Mouse (Mus musculus): ENCODE data around the gene Cavin1. TPM values are rescaled to one million over a fixed set of nuclear protein-coding genes. Genes with fewer than 3 reads are reported as not detected.

Gene Cavin1
- total RNA-seq, 2 experiments from 2014 or later: 279 to 309 TPM

DNA sequence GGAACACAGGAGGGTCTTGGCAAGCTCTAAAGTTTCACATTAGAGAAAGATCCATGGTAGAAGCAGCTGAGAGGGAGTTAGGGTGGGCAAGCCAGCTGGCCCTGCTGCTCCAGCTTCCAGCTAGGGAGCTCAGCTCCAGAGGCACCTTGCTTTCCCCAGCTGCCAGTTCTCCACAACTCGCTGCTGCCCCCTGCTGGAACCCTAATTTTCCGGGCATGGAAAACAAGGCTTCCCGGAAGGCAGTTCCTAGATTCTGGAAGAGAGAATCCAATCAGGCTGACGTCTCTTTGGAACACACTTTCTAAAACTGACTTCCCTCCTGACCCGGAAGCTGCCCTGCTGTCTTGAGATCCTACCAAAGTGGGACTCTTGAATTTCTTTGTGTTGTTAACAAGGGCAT is 13.4 kb downstream of the Cavin1 start:
- DNase-seq: peak; percentile 97

DNA sequence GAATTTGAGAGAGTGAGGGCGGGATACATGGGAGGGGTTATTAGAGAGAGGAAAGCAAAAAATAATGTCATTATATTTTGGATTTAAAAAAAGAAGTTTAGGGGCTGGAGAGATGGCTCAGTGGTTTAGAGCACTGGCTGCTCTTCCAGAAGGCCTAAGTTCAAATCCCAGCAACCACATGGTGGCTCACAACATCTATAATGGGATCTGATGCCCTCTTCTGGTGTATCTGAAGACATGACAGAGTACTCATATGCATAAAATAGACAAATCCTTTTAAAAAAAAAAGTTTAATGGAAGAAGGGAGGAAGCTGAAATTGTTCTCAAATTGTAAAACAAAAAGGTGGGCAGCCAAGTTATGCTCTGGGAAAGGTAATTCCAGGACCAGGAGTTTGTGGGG is 21.1 kb downstream of the Cavin1 start:
- no peak for DNase-seq

DNA sequence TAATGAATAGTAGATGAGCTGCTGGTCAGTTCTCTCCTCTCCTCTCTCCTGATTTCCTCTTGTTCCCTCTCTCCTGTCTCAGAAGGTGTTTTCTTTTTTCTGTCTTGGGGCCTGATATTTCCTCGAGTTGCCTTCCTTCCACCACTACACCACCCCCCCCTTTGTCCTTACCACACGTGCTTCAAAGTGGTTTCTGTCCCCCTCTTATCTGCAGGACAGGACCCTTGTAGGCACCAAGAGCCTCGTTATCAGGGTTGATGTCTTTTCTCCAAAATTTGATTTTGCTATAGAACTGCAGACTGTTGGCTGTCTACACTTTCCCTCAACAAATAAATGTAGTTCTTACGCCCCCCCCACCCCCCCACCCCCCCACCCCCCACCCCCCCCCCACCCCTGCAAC is 22.4 kb downstream of the Cavin1 start:
- DNase-seq: no peak

DNA sequence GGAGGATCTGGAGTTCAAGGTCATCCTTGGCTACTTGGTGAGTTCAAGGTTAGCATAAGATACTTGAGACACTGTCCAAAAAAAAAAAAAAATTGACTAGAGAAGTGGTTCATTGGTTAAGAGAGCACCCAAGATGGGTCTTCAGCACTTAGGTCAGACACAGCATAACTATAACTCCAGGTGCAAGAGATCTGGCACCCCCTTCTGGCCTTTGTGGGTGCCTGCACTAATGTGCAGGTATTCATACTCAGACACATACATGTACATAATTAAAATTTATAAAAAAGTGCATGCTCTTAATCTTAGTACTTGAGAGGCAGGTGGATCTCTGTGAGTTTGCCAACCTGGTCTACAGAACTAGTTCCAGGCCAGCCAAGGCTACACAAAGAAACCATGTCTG is 23.1 kb downstream of the Cavin1 start:
- no peak for DNase-seq

DNA sequence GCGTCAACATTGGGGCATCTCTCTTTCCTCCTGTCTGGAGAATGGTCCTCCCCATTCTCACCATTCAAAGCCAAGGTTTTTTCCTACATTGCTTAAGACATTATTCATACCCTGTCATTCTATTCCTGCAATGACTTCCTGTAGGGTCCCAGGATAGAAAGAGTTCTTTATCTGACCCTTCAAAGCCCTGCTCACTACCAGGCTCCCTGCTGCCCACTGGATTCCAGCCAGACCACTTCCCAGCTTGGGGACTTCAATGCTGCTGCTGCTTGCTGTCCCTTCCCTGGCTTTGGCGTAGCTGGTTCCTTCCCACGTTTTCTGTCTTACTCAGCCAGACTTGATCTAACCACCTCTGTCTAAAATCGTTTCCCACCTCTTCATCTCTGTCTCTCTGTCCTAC is 23.8 kb downstream of the Cavin1 start:
- DNase-seq: no peak

DNA sequence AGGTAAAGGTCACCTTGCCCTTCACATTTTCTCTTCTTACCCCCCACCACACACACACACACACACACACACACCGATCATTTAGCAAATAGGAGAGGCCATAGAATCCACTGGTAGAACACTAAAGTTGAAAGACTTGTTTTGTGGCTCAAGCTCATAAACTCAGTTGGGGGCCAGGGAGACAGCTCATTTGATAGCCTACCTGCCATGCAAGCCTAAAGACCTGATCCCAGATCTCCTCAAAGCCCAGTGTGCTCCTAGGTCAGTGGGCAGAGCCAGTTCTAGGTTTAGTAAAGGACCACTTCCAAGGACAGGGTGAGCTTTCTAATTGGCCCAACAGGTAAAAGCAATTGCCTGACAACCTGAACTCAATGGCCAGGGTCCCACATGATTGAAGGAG is 28.3 kb downstream of the Cavin1 start:
- DNase-seq: no peak

DNA sequence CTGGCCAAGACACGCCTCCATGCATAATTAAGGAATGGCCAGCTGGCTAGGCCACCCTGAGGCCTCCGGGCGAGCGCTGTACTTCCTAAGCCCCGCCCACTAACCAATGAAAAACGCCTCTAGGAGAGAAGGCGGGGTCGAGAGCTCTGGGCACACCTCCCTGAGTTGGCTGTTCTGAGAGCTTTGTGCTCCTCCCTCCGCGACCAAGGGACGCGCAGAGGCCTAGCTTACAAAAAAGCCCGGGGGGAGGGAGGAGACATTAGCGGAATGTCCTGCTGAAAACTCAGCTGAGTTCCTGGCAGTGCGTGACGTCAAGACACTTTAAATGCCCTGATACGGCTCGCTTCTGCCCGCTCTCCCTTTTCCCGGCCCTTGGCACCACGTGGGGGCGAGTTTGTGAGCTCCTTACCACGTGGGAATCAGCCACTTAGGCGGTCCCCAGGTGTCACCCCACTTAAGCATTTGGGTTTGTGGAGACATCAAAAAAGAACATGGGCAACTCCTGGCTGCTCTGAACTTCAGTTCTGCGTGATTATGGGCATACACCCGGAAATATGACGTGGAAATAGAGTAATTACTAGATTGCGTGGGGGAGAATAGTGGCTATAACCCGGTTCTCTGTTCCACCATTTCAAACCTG is 31.1 kb downstream of the Cavin1 start, which contains the start of gene Stat3:
Gene Stat3 (minus strand): TSS at position 29 of the 640 bp plus-strand sequence.
- DNase-seq: peak; percentile 100

DNA sequence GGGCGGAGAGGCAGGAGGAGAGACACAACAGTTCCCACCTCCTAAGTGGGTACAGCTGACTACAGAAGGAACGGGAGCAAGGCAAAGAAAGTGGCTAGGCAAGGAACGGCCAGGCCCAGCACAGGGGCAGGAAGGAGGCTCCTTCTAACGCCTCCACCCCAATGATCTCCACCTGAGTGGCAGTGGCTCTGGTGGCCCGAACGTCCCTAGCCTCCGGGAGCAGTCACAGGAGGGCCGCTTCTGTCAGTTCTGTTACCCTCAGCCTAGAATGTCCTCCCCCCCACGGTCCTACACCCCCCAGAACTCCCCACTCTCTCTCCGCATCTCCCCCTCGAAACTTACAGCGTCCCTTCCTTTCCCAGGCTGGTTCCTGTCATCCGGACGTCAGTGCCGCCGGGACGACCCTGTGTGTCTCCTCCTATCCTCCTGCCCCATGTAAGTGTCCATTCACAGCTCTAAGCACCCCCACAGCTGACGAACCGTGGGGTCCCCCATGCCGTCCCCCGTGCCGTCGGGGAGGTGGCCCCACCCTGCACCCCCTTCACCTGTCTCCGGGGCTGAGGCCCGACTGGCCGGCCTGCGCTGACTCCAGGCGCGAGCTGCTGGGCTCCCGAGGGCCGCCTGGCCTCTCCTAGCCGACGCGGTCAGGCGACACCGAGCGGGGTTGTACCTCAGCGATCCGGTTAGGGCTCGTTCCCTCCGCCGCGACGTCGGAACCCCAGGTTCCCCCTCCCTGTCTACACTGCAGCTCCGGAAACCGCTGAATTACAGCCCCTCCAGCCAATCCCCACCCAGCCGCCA is 31.8 kb downstream of the Cavin1 start:
- peak; percentile 10 for DNase-seq

DNA sequence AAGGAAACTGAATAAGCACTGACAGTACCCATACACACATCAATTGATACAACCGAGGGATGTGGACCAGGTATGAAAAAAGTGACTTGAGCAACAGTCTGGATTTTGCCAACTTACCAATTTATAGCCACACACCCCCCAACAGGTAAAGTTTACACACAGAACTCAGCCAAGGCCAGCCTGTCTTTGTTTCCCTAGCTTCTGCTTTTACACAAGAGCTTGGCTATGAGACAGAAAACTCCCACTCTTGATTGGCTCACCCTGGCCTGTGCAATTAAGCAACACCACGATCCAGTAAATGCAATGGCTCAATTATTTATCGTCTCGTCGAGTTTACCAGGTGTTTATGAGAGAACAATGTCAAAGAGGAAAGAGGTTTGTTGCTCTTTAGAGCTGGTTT is 32.6 kb downstream of the Cavin1 start:
- DNase-seq: no peak

DNA sequence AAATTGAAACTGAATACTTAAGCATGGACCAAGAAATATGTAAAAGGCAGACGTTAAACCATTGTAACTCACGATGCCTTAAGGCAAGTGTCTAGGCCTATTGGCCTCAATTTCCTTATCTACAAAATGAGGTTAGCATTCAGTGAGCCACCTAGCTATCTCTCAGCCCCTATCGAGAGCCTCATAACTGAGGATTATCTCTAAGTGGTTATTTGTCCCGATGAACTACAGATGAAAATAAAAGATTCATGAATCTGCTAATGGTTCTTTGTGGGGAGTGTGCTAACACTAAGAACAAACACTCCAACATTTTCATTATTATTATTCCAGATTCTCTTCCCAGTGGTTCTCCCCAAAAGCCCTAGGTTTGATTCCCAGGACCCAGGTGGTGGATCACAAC is 33.4 kb downstream of the Cavin1 start:
- DNase-seq: no peak

DNA sequence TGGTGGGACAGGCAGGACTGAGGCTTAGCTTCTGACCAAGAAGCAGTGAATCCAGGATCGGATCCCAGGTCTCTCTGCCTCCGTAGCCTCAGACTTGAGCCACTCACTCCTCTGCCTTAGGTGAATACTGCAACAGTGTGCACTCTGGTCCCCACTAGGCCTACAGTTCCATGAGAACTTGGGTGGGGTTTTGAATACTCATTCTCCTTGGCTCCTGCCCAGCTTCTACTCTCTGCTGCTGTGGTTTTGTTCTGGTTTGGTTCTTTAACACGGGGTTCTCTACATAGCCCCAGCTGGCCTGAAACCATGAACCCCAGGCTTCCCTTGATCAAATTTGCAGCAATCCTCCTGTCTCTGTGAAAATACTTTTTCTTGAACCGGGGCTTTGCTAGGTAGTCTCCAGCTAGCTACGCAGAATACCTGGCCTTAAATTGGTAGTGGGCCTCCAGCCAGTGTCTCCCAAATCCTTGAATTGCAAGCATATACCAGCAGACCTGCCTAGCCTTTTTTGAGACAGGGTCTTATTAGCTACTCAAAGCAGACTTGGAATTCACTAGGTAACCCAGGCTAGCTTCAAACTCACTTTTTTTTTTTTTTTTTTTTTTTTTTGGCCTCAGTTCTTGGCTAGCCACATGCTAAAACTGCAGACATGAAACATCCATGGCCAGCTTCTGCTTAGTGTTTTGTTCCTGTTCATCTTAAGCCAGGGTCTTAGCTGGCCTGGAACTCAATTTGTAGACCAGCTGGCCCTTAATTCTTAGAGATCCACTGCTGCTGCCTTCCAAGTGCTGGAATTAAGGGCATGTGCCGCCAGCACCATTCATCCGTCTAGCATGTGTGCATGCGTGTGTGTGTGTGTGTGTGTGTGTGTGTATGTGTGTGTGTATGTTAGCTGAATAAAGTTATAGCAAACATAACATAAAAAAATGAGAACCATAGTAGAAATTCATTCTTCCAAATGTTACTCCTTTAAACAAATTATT is 35.0 kb downstream of the Cavin1 start:
- peak; percentile 21 for DNase-seq

DNA sequence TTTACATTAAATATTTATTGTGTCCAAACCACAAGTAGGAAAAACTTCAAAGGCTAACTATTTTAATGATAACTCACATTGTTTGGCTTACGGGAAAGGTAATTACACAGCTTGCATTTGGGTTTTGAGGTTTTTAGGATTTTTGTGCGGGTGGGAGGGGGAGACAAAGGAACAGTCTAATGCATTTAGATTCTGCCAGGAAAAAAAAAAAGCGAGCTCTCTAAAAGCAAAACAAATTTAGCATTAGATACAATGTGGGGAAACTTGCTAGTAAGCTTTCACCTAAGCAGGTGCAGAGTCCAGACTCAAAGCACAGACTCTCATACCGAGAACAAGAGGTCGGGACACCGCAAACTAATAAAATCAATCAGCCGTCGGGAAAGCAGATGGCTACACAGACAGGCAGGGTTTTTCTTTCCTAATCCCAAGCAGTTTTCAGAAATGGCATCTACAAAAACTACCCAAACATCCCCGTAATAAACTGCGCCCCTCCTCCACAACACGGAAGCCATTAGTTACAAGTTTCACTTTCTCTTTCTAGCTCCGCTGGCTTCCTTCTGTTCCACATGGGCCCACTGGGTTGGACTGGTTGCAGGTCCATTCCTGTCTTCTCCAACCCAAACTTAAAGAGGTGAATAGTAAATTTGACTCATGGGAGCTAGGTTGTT is 39.3 kb downstream of the Cavin1 start:
- peak; percentile 10 for DNase-seq

DNA sequence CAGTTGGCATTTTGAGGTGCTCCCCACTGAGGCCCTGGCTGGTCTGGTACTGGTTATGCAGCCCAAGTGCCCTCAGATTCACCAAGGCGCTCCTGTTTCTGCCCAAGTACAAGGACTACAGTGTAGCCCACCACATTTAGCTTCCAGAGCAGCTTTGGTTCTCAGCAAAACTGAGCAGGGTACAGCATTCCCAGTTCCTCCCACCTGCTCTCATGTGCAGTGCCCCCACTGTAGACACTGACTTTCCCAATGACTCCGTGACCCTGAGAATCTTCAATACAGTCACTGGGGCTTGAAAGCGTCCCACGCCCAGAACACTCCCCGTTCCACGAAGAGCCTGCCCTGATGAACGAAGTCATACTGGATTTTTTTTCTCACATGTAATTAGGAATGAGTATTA is 40.1 kb downstream of the Cavin1 start:
- DNase-seq: no peak

DNA sequence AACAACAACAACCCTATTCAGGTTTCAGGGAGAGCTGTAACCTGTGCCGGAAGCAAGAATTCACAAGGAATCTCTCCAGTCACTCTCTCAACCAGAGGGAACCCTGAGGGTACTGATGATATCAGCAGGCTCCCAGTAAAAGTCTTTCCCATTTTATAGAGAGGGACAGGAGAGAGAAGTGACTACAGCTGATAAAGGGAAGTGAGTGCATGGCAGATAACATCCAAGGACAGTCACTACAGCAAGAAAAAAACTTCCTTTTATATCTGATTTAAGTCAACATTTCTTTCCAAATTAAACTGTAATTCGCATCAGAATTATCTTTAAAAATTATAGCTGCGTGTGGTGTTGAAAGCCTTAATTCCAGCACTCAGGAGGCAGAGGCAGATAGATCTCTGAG is 43.3 kb downstream of the Cavin1 start:
- no peak for DNase-seq

DNA sequence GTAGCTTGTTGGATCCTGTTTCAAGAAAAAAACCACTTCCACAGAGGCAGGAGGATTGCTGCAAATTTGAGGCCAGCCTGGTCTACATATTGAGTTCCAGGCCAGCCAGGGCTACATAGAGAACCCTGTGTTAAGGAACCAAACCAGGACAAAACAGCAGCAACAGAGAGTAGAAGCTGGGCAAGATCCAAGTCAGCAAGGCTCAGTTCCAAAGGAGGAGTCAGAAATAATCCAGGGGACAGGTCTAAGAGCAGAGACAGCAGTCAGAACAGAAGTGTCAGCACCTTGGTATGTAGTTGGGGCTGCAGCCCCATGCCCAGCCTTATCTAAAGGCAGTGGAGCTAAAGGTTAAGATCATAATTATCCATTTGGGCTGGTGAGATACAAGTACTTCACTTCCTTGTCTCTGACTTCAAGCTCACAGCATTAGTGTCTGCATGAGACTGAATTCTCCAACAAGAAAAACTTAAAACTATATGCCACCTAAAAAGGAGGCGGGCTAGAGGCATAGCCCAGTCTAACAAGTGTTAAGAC is 46.2 kb downstream of the Cavin1 start:
- DNase-seq: no peak

DNA sequence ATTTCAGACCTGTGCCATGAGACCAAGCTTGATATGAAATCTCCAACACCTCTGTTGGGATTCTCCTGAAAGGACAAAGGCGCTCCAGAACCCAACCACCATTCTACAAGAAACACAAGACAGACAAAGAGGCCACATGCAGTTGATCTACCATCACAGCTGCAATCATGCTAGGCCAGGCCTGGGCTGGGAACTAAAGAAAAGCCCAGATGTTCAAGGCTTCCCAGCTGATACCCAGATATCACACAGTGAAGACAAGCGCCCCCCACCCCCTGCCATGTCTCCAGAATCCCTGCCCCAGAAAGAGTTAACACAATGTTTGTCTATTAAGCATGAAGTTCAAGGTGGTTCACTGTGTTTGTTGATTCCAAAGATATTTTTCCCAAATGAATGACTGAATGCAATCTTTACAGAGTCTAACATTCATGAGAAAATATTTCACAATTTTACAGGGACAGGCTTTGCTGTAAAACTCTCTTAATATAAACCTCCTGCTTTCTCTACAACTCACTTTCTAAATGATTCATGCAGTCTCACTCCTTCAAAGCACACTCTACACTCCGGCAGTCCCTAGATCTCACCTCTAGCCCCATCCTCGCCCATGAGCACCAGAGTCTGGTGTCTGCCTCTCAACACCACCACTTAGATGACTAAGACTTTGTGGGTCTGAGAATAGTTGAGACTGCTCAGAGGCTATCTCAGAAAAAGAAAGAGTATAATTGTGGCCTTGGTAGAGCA is 49.6 kb downstream of the Cavin1 start:
- DNase-seq: no peak

DNA sequence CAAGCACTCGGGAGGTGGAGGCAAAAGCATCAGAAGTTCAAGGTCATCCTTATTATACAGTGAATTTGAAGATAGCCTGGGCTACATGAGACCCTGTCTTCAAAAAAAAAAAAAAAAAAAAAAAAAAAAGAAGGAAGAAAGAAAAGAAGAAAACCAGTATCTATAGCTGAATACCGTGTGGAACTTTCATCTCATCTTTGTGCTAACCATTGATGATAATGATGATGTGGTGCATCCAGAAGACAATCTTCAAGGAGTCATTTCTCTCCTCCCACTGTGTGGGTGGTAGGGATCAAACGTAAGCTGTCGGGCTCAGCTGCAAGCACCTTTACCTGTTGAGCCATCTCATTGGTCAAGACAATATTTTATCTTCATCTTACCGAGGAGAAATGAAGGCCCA is 52.7 kb downstream of the Cavin1 start:
- DNase-seq: no peak

DNA sequence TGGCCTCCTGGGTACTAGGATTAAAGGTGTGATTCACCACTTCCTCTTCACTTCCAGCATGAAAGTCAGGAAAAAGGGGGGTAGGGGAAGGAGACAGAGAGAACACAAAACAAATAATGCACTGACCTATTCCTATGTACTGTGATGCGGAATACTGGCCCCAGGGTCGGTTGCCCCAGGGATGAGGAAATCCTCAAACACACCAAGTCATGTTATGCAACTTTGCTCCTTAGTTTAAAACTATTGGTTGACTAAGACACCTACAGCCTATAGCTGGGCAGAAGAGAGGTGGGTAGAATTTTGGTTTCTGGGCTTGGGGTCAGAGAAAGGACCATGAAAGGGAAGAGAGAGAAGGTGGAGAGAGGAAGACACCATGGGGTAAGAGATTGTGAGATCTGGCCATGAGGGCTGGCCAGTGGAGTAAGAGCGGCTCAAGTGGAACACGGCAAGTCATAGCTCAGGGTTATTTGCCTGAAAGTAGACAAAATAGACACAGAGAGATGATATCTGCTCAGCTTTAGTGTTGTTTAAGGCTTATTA is 54.2 kb downstream of the Cavin1 start:
- no peak for DNase-seq

DNA sequence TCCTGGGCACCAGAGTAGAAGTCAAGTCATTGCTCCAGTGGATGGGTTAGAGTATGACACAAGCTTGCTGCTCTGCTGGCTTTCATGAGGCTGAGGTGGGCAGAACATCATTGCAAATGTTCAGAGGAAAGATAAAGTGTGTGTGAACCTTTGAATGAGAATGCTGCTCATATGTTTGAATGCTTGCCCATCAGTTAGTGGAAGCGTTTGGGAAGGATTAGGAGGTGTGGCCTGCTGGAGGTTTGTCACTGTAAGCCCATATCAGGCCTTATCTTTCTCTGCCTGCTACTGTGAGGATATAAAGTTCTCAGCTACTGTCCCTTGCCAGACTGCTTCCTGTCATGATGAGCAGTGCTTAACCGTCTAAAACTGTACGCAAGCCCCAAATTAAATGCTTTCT is 55.6 kb downstream of the Cavin1 start:
- no peak for DNase-seq

DNA sequence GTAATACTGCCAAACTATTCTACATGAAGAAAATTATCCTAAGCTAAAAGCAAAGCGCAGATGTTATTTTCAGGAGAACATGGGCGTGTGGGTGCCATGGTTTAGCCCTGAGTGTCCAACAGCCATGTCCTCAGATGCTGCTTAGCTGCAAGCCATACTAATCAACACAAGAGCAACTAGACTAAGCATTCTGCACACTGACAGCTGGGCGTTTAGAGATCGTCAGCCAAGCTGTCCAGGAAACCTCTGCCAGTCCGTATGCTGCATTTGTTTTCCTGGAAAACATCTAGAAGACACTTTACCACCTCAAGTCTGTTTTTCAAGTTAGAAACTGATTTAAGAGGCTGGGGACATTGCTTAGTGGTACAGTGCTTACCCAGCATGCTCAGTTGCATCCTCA is 56.3 kb downstream of the Cavin1 start:
- DNase-seq: no peak
